ENCODE assay signal across 9 mouse cellular contexts in genomic region chr10:59710246-59710645, GRCm38 (mm10). TPM values are rescaled to one million over a fixed set of nuclear protein-coding genes. Genes with fewer than 3 reads are reported as not detected.
DNase-seq lines count a peak whose midpoint lies in the region; ATAC-seq lines count a peak whose summit lies in the region.
"Had no signal": no experiment of that assay in that cellular context is flagged by ENCODE, and none has a peak within 500 bp of the region (broad histone marks: within the 10 kb centered on the region; RNA-seq: fewer than 3 reads in every experiment).

No protein-coding gene starts in this region.

- H3K36me3 ChIP-seq in liver, embryonic 12.5 days, result peaks cover 24% of the 10 kb centered on the region
- 0 out of 2 replicates have a peak, but pooled peaks cover 9% of the 10 kb centered on the region for H3K36me3 ChIP-seq in hindbrain, embryonic 12.5 days

- H3K4me2 ChIP-seq in liver, embryonic 12.5 days, result no peak overlapping the region
- no peak overlapping the region for H3K4me2 ChIP-seq in hindbrain, embryonic 12.5 days (replicated peaks)

- no peaks in the 10 kb centered on the region for H3K9me3 ChIP-seq in liver, embryonic 12.5 days (replicated peaks)
- H3K9me3 ChIP-seq in hindbrain, embryonic 12.5 days (replicated peaks), result no peaks in the 10 kb centered on the region

- no peak overlapping the region for H3K4me3 ChIP-seq in liver, embryonic 12.5 days
- H3K4me3 ChIP-seq in hindbrain, embryonic 12.5 days, result no peak overlapping the region

- WGBS in liver, embryonic 12.5 days (ENCODE audit: insufficient replicate concordance), result 72% methylated on average over 1 of the region's 1 CpGs
- WGBS in hindbrain, embryonic 12.5 days, result 82% methylated on average over 1 of the region's 1 CpGs

- H3K27ac ChIP-seq in liver, embryonic 12.5 days, result no peak overlapping the region
- no peak overlapping the region for H3K27ac ChIP-seq in hindbrain, embryonic 12.5 days

- peak; percentile 46 for DNase-seq in liver
- peak; percentile 93 for DNase-seq in ES-CJ7 (ENCODE audit: low read depth, low spot score)
- DNase-seq in c-Kit-positive CD71-positive TER-119-positive erythroid progenitor cells, embryonic 14.5 days (ENCODE audit: low spot score), result peak; percentile 35
- peak; percentile 49 for DNase-seq in testis, postnatal 10 days (ENCODE audit: low spot score)
- no peak for DNase-seq in embryo, embryonic 11 days
- DNase-seq: gastrocnemius, postnatal 25 days had no signal

- peaks cover 13% of the 10 kb centered on the region for H3K4me1 ChIP-seq in liver, embryonic 12.5 days
- no peaks in the 10 kb centered on the region for H3K4me1 ChIP-seq in hindbrain, embryonic 12.5 days

- ATAC-seq in liver, embryonic 12.5 days, result no peak
- no peak for ATAC-seq in hindbrain, embryonic 12.5 days (ENCODE audit: low FRiP score)
- ATAC-seq: midbrain, embryonic 16.5 days had no signal

- no peak overlapping the region for H3K9ac ChIP-seq in liver, embryonic 12.5 days
- no peak overlapping the region for H3K9ac ChIP-seq in hindbrain, embryonic 12.5 days

- H3K27me3 ChIP-seq in liver, embryonic 12.5 days (replicated peaks), result no peaks in the 10 kb centered on the region
- no peaks in the 10 kb centered on the region for H3K27me3 ChIP-seq in hindbrain, embryonic 12.5 days

RNA-seq across cellular contexts. Expression of gene Micu1, which starts 8.0 kb away (rescaled TPM):
- 40.4 and 40.5 TPM in 2 replicates for polyA plus RNA-seq in liver, embryonic 12.5 days (2016; fragmentation: Nextera tagmentation; extraction: Ambion mirVana)
- 75.8 and 78.1 TPM in 2 replicates for polyA plus RNA-seq in hindbrain, embryonic 12.5 days (2016; fragmentation: Nextera tagmentation; extraction: Ambion mirVana)
